Mouse (Mus musculus) thymus, postnatal 25 days (tissue): ENCODE measurements at regions not wholly inside any gene's neighbourhood (a gene's known extent, or its start where the extent isn't known, plus 50 kb on each side); places are given as distances from the start of the nearest gene placed in this dataset.

ENCODE experiments used
- DNase-seq: peaks from one replicate; pipeline ENCODE4 v3.0.0; 2022

DNA sequence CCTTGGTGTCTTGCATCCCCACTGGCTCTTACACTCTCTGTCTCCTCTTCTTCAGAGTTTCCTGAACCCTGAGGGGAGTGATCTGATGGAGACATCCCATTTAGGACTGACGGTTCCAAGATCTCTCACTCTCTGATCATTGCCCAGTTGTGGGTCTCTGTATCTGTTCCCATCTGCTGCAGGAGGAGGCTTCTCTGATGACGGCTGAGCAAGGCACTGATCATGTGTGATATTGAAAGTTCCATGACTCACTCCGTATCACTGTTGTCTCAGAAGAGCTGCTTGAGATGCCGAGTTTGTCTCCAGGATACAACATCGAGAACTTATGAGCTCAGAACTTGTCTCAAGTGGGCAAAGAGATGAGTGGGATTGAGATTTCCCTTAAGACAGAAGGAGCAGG, 178.7 kb upstream of the Cxcr4 start:
- no peak for DNase-seq

DNA sequence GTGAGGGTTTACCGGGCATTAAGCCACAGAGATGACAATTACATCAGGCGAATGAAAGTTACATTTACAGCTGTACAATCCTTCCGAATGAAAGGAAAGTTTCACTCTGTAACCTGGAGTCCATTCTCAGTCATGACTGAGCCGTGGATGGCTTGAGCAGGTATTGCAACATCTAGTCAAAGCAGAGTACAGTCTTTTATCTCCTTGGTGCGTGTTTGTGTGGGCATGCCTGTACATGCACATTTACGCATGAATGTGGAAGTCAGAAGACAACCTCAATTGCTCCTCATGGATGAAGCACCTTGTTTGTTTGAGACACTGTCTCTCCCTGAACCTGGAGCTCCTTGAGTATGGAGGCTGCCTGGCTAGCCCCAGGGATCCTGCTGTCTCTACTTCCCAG, 175.9 kb upstream of the Cxcr4 start:
- DNase-seq = no peak

DNA sequence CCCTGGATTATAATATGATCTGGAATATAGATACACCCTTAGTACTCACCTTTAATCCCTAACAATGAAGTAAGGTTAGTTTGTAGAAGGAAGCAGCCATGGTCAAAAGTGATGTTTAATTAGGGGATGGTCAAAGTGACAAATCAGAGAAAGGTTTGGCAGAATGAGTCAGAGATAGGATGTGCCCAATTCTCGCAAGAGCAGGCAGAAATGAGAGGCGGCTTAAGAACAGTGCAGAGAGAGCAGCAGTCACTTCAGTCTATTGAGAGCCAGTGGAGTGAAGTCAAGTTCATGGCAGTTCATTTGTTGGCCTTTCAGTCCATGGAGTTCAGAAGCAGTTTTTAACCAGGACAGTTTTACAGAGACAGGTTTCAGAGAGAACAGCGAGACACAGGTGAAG, 175.3 kb upstream of the Cxcr4 start:
- no peak for DNase-seq

DNA sequence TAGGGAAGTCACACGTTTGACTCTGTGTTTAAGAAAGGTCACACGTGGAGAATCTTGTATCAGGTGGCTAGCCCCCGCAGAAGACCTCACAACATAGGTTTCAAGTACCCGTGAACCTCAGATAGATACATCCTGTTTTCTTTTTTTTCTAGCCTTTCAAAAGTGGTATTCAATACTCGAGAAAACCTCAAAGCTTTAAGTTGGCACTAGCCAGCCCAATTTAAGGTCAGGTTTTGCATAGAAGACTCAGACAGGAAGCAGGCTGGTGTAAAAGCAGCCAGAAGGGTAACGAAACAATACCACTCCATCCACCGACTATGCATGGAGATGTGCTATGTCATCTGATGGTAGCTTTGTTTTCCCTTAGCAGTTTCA, 174.8 kb upstream of the Cxcr4 start:
- DNase-seq = peak; percentile 38

DNA sequence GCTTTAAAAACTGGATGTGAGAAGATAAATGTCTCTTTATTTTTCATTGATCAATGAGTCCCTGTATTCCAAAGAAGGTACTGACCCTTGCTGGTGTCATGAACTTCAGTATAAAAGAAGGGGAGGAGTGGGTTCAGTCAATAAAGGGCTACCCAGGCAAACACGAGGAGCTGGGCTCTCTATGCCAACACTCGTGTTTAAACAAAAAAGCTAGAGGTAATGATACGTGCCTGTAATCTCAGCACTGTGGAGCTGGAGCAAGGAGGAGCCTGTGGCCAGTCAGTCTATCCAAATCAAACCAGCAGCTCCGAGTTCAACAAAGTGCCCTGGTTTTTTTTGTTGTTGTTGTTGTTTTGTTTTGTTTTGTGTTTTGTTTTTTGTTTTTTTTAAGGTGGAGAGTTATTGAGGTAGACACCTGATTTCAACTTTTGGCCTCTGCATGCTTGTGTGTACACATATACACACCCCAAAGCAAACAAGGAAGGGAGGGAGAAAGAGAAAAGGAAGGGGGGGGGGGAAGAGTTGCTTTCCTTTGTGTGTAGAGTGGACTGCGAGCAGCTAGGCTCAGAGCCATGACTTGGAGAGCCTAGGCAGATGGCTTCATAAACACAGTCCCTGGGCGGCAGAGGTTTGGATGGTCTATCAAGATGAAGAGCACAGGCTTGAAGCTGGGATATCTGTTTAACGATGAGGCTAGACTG, 174.2 kb upstream of the Cxcr4 start:
- no peak for DNase-seq

DNA sequence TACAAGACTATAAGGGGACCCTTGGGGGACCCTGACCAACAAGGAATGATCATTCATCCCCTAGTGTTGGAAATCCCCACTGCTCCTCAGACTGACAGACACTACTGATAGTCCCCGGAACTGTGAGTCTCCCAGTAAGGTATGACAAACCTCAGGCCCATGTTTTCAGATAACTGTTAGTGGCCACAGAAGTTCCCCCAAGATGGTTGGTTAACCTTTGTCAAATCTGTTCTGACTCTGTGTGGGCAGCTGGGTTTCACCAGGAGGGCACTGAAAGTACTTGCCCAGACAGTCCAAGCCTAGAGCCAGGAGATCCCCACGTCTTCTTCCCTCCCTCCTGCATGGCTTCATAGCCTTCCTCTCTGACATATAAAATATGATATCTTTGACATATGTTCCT, 173.5 kb upstream of the Cxcr4 start:
- no peak for DNase-seq

DNA sequence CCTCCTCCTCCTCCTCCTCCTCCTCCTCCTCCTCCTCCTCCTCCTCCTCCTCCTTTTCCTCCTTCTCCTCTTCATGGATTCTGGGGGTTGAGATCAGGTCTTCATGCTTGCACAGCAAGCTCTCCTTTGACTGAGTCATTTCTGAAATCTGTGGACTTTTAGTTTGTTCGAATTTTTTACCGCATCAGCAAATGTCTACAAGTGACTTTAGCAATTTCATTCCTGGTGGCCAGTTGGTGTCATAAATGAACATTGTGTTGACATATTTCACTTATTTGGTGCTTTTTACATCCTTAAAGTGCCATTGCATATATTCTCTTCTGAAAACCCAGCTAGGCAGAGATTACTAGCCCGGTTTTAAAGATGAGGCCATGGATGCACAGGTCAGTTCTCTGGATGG, 173.0 kb upstream of the Cxcr4 start:
- DNase-seq = no peak

DNA sequence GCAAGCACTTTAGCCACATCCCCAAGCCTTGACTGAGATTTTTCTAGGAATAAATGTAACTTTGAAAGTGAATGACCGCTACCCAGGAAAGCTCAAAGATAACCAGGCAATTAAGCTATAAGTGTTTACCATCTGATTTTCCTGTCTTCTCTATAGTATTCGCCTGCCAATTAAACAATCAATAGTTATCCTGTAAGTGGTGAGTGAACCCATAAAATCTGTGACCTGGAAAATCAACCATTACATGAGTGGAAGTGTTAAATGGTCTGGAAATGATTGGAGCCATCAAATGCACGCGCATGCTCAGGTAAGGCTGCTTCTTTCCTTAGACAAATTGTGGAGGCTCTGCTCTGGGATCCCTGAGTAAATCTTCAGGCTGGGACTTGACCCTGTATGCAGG, 170.8 kb upstream of the Cxcr4 start:
- DNase-seq = no peak

DNA sequence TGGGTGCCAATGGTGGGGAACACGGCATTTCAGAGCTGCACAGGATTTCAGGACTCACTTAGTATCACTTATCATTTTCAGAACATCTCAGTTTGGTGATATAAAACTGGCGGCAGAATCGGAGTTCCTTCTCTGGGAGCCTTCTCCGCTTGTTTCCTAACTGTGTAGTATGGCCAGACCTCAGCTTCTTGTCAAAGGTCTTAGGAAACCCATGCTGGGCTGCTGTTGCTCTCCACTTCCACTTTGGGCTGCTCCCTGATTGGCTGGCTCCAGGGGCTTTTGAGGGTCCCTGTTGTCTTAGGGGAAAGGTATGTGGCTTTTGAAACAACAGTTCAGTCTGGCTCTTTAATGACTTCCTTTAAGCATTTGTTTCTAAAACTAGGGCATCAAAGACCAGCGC, 170.0 kb upstream of the Cxcr4 start:
- no peak for DNase-seq

DNA sequence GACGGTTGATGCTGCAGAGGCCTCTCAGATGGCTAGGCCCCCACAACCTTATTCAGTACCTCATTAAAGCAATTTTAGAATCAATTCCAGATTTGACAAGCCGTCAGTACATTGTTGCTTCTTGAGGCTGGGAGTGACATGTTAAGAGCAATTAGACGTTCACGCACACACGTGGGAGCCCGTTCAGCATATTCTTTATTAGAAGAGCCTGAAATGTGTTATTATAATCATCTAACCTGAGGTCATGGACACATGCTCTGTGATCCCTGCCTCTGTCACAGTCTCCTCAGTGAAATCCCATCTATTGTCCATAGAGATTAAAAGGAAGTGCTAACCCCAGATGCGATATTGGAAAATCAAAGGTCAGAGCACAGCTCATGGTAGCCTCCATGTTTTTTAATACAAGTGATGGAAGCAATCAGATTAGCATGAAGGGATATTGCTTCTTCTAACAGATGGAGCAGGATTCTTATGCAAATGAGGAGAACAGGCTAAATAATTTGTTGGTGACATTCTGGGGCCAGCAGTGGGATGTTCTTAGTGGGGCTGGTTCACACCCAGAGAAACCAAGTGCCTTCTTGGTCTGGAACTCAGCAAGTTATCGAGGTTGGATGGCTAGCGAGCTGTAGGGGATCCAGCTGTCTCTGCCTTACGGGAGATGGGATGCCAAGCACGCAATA, 166.8 kb upstream of the Cxcr4 start:
- DNase-seq = no peak

DNA sequence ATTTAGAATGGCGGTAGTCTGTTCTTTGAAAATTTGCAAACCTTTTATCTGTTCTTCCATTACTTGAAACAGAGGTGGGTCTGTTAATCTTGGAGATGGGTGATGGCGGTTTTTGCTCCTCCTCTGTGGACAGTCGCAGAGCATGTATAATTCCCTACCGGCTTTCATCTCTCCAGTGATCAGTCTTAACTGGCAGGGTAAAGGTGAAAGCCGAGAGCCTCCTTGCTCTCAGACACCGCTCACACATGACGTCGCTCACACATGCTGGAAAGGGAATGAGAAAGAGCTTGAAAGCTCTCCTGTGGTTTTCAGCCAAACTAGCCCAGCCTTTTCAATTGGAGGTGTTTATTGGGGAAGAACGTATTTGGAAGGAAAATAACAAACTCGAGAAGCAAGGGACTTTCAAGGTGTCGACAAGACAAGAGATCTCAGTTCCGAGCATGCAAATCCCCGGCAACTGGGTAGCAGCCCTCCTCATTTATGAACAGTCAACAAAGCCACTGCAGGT, 166.3 kb upstream of the Cxcr4 start:
- DNase-seq = no peak

DNA sequence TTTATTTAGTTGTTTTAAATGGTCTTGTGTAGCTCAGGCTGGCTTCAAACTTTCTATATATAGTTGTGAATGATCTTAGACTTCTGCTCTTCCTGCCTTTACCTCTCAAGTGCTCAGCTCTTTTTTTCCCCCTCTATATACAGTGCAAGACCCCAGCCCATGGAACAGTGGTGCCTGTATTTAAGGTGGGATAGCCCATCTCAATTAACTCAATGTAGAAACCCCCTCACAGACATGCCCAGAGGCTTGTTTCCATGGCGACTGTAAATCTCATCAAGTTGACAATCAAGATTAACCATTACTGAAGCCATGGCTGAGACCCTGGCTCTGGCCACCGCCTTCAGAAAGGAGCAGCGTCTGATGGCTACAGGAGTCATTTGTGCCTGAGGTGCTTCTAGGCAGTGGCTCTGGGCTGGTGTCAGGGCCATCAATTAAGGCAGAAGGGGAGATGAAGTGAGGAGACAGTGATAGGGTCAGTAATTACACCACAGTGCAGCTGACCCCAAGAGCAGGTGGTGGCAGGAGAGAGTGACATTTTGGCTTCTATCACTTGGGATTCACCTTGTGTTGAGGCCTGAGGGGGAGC, 161.4 kb upstream of the Cxcr4 start:
- no peak for DNase-seq

DNA sequence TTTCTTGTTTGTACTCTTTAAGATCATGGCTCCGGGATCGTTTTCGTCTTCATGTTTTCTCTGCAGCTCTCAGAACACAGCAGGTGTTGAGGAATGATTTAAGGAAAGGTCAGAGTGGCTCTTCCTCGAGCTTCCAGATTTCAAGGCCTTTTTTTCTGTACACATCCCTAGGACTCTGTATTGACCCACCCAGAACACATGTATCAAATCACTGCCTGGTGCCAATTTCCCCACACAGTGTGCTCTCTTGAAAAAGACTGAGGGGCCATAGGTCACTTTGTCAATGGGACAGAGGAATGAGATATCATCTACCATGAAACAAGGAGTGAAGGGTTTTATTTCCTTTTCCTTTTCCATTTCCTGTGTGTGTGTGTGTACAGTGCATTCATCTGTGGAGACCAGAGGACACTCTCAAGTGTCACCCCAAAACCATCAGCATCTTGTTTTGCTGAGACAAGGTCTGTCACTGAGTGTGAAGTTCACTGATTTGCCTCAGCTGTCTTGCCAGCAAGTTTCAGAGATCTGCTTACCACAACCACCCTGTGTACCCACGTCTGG, 157.4 kb upstream of the Cxcr4 start:
- no peak for DNase-seq

DNA sequence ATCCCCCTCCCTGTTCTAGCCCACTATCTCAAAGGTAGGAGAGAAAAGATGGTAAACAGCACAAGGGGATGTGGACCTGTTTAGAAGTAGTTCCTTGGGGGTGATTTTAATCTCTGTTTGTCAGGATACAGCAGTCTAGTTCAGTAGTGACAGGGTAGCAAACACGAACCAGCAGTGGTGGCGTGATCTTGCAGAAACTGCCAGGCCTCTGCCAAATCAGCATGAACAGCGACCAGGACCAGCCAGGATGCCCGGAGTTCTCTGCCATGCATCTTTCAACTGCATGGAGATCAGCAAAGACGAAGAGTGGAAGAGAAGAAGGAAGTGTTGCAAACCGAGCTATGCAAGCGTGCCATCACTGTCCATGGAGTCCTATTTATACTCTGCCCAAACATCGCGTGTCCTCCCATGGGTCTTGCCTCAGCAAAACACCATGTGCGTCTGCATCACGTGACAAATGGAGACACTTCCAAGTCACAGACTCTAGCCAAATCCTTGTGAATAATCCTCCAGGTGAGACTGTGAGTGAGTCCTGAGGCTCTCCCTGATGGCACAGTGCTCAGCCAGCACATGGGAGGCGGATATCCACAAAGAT, 155.2 kb upstream of the Cxcr4 start:
- DNase-seq = no peak

DNA sequence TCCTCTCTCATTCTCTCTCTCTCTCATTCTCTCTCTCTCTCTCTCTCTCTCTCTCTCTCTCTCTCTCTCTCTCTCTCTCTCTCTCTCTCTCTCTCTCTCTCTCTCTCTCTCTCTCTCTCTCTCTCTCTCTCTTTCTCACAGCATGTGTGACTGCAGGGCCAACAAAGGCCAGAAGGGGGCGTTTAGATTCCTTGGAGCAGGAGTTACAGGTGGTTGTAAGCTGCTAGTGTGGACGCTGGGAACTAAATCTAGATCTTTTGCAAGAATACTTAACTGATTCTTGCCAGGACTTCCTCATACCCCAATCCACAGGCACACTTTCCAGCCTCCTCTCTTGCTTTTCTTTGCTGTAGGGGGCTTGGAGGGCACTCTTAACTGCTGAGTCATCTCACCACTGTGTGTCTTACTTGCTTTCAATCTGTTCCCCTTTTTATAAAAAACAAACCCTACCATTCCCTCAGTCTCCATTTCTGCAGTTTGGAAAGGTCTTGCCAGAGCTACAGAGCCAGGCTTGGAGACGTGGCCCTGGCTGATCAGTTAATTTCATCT, 154.4 kb upstream of the Cxcr4 start:
- no peak for DNase-seq

DNA sequence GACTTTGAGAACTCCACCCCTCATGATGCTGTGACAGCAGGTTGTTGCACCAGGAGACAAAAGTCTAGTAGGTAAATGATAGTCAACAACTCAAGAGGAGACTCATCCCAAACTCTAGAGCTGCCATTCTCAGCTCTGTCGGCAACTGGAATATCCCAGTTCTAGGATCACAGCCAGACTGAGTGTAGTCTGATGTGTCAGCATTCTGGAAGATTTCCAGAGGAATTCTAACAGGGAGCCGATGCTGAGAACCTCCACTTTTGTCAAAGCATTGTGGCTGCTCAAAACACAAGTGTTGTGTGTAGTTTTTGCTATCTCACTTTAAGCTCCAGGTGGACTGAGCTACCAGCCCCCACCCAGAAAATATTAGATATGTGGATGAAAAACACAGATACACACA, 148.5 kb upstream of the Cxcr4 start:
- DNase-seq = no peak

DNA sequence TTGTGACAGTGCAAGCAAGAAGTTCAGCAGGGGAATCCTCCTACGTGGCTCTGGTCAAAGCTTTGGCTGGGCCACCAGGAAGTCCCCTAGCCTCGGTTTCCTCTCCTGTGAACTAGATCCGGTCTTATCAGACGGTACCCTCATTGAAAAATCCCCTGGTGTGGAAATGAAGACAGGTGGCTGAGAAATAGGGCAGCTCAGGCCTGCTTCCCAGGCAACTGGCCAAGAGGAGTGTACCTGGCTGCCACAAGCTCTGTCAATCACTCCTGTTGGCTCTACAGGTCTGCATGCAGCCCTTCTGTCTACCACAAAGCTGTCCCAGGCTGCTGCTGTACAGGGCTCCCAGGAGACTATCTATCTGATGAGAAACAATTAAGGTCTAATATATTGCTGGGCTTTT, 146.1 kb upstream of the Cxcr4 start:
- no peak for DNase-seq

DNA sequence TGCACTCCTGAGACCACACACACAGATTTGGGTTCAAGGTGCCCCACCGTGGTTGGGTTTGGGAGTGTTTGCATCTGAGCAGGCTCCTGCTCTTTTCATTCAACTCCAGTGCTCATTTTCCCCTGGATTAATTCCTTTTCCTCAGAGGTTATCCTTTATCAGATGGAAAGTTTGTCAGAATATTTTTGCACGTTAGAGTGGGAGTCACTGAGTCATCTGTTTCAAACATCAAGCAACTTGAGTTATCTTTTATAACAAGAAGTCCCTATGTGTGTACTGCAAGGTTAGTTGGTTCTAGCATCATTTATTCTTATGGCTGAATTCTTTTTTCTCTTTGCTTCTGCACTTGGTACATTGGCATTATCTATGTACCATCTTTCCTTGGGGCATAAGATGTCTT, 142.8 kb upstream of the Cxcr4 start:
- no peak for DNase-seq

DNA sequence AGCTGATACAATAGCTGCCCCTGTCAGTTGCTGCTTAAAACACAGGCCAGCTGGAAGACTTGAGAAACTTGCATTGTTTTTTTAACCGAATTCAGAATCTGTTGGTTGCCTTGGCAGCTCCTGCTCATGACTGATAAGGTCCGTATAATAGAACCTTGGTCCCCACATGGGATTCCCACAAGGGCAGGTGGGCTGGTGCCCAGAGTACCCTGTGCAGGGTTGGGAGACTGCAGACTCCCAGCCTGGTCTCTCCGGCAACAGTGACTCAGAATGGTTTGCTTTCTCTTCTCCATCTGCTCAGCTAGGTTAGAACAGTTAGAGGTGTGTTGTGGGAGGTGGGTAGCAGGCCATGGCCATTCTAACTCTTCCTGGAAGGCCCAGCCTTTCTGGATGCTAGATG, 139.4 kb upstream of the Cxcr4 start:
- DNase-seq = no peak

DNA sequence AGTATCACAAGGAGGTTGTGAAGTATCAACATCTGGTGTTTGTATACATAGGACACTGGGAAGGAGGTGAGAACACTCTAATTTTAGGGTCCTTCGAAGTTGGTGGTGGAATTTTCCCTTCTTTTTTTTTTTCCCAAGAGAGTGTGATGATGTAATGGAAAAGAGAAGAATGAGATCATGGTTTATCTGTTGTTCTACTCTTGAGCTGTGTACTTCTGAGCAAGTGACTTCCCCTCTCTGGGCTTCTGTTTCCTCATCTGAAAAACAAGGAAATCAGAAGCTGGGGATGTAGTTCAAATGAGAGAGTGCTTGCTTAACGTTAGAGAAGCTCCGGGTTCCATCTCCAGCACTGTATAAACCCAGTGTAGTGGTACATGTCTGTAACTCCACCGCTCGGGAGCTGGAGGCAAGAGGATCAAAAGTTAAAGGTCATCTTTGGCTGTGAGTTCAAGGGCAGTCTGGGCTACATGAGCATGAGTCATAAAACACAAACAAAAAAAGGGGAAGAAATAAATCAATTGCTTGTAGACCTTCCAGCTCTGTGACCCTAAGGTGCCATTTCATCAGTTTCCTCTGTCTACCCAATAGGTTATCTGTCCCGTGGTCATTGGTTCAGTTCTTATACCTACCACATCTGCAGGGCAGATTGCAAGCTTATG, 132.5 kb upstream of the Cxcr4 start:
- DNase-seq = no peak

DNA sequence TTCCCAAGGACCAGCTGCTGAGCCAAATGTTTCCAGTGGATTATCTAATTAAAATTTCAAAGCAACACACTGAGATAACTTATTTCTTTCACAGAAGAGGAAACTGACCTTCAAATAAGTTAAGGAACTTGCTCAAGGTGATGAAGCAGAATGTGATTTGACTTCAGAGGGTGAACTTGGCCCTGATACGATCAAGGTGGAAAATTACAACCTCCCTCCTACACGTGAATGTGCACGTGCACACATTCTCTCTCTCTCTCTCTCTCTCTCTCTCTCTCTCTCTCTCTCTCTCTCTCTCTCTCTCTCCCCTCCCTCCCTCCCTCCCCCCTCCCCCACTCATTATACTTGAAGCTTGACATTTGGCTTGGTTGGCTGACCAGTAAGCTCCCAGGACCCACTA, 131.8 kb upstream of the Cxcr4 start:
- no peak for DNase-seq

DNA sequence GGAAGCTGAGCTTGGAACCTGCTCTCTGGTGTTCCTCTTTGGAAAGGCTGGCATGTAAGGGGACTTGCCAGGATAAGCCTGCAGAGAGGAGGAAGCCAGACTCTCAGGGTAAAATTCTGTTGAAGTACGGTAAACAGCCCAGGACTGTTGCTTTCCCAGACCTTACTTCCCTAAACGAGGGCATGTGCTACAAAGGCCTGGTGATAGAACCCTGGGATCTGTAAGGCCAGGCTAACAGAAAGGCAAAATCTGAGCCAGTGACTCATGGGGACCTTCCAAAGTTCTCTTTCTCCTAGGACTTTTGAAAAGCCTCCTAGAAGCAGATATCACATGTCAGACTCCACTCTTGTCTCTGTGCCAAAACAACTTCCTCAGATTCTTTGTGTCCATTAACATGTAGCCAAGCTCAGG, 130.0 kb upstream of the Cxcr4 start:
- DNase-seq = no peak

DNA sequence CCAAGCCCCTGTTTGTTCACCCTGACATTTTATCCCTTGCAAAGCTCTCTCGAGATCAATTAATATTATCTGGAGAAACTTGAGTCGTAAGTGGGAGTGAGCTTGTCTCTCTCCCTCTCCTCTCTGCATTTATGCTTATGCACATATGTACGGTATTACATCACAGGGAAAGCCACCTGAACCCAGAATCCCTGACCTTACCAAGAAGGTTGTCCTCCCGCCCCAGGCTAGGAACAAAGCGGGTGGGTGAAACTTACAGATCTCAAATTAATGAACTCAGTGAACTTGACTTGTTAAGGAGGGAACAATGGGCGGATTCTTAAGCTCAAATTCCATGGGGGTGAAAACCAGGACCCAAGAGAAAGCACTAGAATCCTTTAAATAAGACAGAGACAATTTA, 122.8 kb upstream of the Cxcr4 start:
- DNase-seq = no peak
